In the genomic region with DNA sequence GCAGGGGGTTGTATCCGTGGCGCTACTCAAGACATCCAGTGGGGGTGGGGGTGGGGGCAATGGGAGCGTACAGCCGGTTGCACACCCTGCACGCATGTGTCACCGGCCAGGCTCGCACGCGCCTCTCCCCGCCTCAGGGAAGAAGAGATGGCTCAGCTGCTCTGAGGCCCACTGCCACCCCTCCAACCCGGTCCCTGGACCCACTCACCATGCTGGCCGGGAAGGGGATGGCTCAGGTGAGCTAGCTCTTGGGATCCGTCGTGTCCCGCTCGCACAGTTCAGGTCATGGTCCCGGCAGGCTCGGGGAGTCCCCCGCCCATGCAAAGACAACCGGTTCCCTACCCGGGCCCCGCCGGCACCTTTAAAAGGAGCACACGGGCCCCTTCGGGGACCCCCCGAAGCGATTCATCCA, we compare ENCODE assay signal across 8 mouse cellular contexts. TPM values are rescaled to one million over a fixed set of nuclear protein-coding genes. Genes with fewer than 3 reads are reported as not detected.
A peak's percentile ranks its signal among the peaks of the same experiment; 100 is the strongest.
DNase-seq lines count a peak whose midpoint lies in the region; ATAC-seq and TF ChIP-seq lines count a peak whose summit lies in the region.

No protein-coding gene starts in this region.

- WGBS in embryonic facial prominence, embryonic 15.5 days, result under 1% methylated on average over 27 of the region's 27 CpGs
- WGBS in heart, embryonic 16.5 days, result under 1% methylated on average over 27 of the region's 27 CpGs
- WGBS in lung, embryonic 14.5 days, result under 1% methylated on average over 27 of the region's 27 CpGs

- peak; percentile 56 for ATAC-seq in embryonic facial prominence, embryonic 15.5 days (ENCODE audit: insufficient number of reproducible peaks, low FRiP score, low TSS enrichment, low read depth)
- ATAC-seq in heart, embryonic 16.5 days (replicated peaks; ENCODE audit: extremely low read depth, insufficient read depth, low FRiP score), result peak; percentile 73
- peak; percentile 79 for ATAC-seq in lung, embryonic 14.5 days (ENCODE audit: insufficient read depth)
- peak; percentile 34; the same call in 1 of the 2 replicates for ATAC-seq in neutrophil, adult 5-6 weeks (ENCODE audit: extremely low read depth, insufficient number of reproducible peaks, low FRiP score, poor library complexity, severe bottlenecking)

- H3K9ac ChIP-seq in ES-Bruce4 (ENCODE audit: low read depth, poor library complexity, severe bottlenecking), result peak overlapping the region; percentile 88
- peak overlapping the region; percentile 86 for H3K9ac ChIP-seq in embryonic facial prominence, embryonic 15.5 days
- H3K9ac ChIP-seq in heart, embryonic 16.5 days (ENCODE audit: low read length), result peak overlapping the region; percentile 95
- H3K9ac ChIP-seq in lung, embryonic 14.5 days, result peak overlapping the region; percentile 96

- TF ChIP-seq POLR2A in ES-Bruce4 (IDR thresholded peaks at IDR 0.05; ENCODE audit: insufficient read depth, low read length), result no peak
- no peak for TF ChIP-seq POLR2A in bone marrow macrophage, adult 2 months (IDR thresholded peaks at IDR 0.05; ENCODE audit: borderline replicate concordance, low read depth, low read length)

- H3K4me2 ChIP-seq in embryonic facial prominence, embryonic 15.5 days (replicated peaks), result peak overlapping the region; percentile 77
- H3K4me2 ChIP-seq in heart, embryonic 16.5 days (ENCODE audit: low read depth, low read length), result peak overlapping the region; percentile 75
- H3K4me2 ChIP-seq in lung, embryonic 14.5 days, result peak overlapping the region; percentile 77

- peak; percentile 17 to 44 for DNase-seq in layer of hippocampus, adult 18-20 months (ENCODE audit: low spot score in 2 of 2)
- peak; percentile 63 for DNase-seq in lung, embryonic 14.5 days
- peak; percentile 43 to 47 for DNase-seq in thymus, postnatal 10 days (ENCODE audit: low spot score in 2 of 2)

- no peak overlapping the region for H3K27ac ChIP-seq in ES-Bruce4 (ENCODE audit: insufficient read depth, low read length)
- peak overlapping the region; percentile 41 for H3K27ac ChIP-seq in bone marrow macrophage, adult 2 months (ENCODE audit: insufficient read depth, low read depth, low read length)
- peak overlapping the region; percentile 88 for H3K27ac ChIP-seq in embryonic facial prominence, embryonic 15.5 days (replicated peaks)
- peak overlapping the region; percentile 83 for H3K27ac ChIP-seq in heart, embryonic 16.5 days (ENCODE audit: low read length)
- peak overlapping the region; percentile 88 for H3K27ac ChIP-seq in lung, embryonic 14.5 days (ENCODE audit: low read depth)

- no peaks in the 10 kb centered on the region for H3K9me3 ChIP-seq in ES-Bruce4 (replicated peaks; ENCODE audit: control insufficient read depth, insufficient read depth, low read length, poor library complexity, severe bottlenecking)
- H3K9me3 ChIP-seq in embryonic facial prominence, embryonic 15.5 days (replicated peaks), result no peaks in the 10 kb centered on the region
- H3K9me3 ChIP-seq in heart, embryonic 16.5 days (replicated peaks; ENCODE audit: control insufficient read depth, low read length), result no peaks in the 10 kb centered on the region
- H3K9me3 ChIP-seq in lung, embryonic 14.5 days (ENCODE audit: low read depth, low read length), result no peaks in the 10 kb centered on the region

- TF ChIP-seq CTCF in ES-Bruce4 (IDR thresholded peaks at IDR 0.05; ENCODE audit: low read depth, low read length), result no peak
- TF ChIP-seq CTCF in bone marrow macrophage, adult 2 months (IDR thresholded peaks at IDR 0.05; ENCODE audit: low read depth, low read length), result no peak; the same call in 1 of the 2 replicates
- TF ChIP-seq CTCF in lung, embryonic 14.5 days (IDR thresholded peaks at IDR 0.05; ENCODE audit: low read depth), result no peak

- H3K4me1 ChIP-seq in ES-Bruce4 (ENCODE audit: control insufficient read depth, insufficient read depth, low read length), result no peaks in the 10 kb centered on the region
- H3K4me1 ChIP-seq in bone marrow macrophage, adult 2 months (ENCODE audit: control insufficient read depth, insufficient read depth, low read length), result peaks cover 13% of the 10 kb centered on the region
- peaks cover 11% of the 10 kb centered on the region for H3K4me1 ChIP-seq in embryonic facial prominence, embryonic 15.5 days
- H3K4me1 ChIP-seq in heart, embryonic 16.5 days (ENCODE audit: control insufficient read depth, insufficient read depth, low read length), result peaks cover 15% of the 10 kb centered on the region
- peaks cover 7% of the 10 kb centered on the region; the same call in 1 of the 2 replicates for H3K4me1 ChIP-seq in lung, embryonic 14.5 days (ENCODE audit: insufficient read depth)

- H3K36me3 ChIP-seq in ES-Bruce4 (ENCODE audit: control insufficient read depth, insufficient read depth, low read length, poor library complexity, severe bottlenecking), result no peaks in the 10 kb centered on the region
- no peaks in the 10 kb centered on the region for H3K36me3 ChIP-seq in embryonic facial prominence, embryonic 15.5 days
- H3K36me3 ChIP-seq in heart, embryonic 16.5 days (ENCODE audit: control insufficient read depth, insufficient read depth), result no peaks in the 10 kb centered on the region
- H3K36me3 ChIP-seq in lung, embryonic 14.5 days (ENCODE audit: insufficient read depth), result no peaks in the 10 kb centered on the region

- no peaks in the 10 kb centered on the region for H3K27me3 ChIP-seq in ES-Bruce4 (ENCODE audit: control insufficient read depth, insufficient read depth, low read length, poor library complexity, severe bottlenecking)
- no peaks in the 10 kb centered on the region for H3K27me3 ChIP-seq in embryonic facial prominence, embryonic 15.5 days
- H3K27me3 ChIP-seq in heart, embryonic 16.5 days (ENCODE audit: control insufficient read depth, insufficient read depth, low read length), result no peaks in the 10 kb centered on the region
- H3K27me3 ChIP-seq in lung, embryonic 14.5 days (ENCODE audit: insufficient read depth, low read length), result no peaks in the 10 kb centered on the region

- peak overlapping the region; percentile 85 for H3K4me3 ChIP-seq in ES-Bruce4 (ENCODE audit: low read depth, low read length)
- H3K4me3 ChIP-seq in bone marrow macrophage, adult 2 months (ENCODE audit: insufficient read depth, low read length), result peak overlapping the region; percentile 99
- H3K4me3 ChIP-seq in embryonic facial prominence, embryonic 15.5 days (replicated peaks), result peak overlapping the region; percentile 75
- H3K4me3 ChIP-seq in heart, embryonic 16.5 days (ENCODE audit: low read length), result peak overlapping the region; percentile 77
- peak overlapping the region; percentile 96 for H3K4me3 ChIP-seq in lung, embryonic 14.5 days (ENCODE audit: low read depth, low read length)

- TF ChIP-seq EP300 in ES-Bruce4 (IDR thresholded peaks at IDR 0.05; ENCODE audit: insufficient read depth, low read depth, low read length), result no peak

RNA-seq across cellular contexts. Expression of a gene that starts 0.6 kb away (rescaled TPM):
- polyA plus RNA-seq in ES-Bruce4 (2011; ENCODE audit: insufficient read depth, insufficient read length, low read depth, missing spikeins), result 126 and 136 TPM in 2 replicates
- polyA plus RNA-seq in bone marrow macrophage, adult 2 months (2012; ENCODE audit: insufficient read depth, insufficient read length, missing spikeins), result 64.2 and 86.2 TPM in 2 replicates
- 51.5 and 52.1 TPM in 2 replicates for polyA plus RNA-seq in embryonic facial prominence, embryonic 15.5 days (2015; fragmentation: Nextera tagmentation; extraction: Ambion mirVana)
- polyA plus RNA-seq in heart, embryonic 16.5 days (2015; fragmentation: Nextera tagmentation; extraction: Ambion mirVana), result 27.6 and 31.5 TPM in 2 replicates
- 10 to 100 TPM; 91.2 to 92.6 TPM for total RNA-seq in layer of hippocampus, adult 18-20 months (2021)
- polyA plus RNA-seq in lung, embryonic 14.5 days (2014; fragmentation: Nextera tagmentation; extraction: Ambion mirVana), result 61.9 and 67.5 TPM in 2 replicates
- total RNA-seq in neutrophil, adult 5-6 weeks (2017), result 179 and 200 TPM in 2 replicates
